Mouse (Mus musculus): Measurements from ENCODE around the gene Palm2. TPM values are rescaled to one million over a fixed set of nuclear protein-coding genes. Genes with fewer than 3 reads are reported as not detected.

Palm2 gene
- polyA plus RNA-seq, 1 experiment: not detected

- TF ChIP-seq POLR2A (IDR thresholded peaks at IDR 0.05; ENCODE audit: insufficient read depth, low read depth, low read length): no peak
- TF ChIP-seq CTCF (IDR thresholded peaks at IDR 0.05; ENCODE audit: insufficient read depth, low read depth, low read length): no peak
- WGBS: 63% methylated on average over 6 of the region's 6 CpGs
- no peak overlapping the region for H3K4me3 ChIP-seq (ENCODE audit: insufficient read depth, low read depth, low read length)
These were observed 135.7 kb downstream of the Palm2 start for GRCm38 (mm10) chr4:57569711-57570110.

GRCm38 (mm10) chr4:57570229-57570628 is 136.2 kb downstream of the Palm2 start:
- H3K4me3 ChIP-seq (ENCODE audit: insufficient read depth, low read depth, low read length): no peak overlapping the region
- peaks cover 18% of the 10 kb centered on the region for H3K4me1 ChIP-seq (ENCODE audit: control insufficient read depth, insufficient read depth, low read length)
- no peak for TF ChIP-seq POLR2A (IDR thresholded peaks at IDR 0.05; ENCODE audit: insufficient read depth, low read depth, low read length)
- TF ChIP-seq CTCF (IDR thresholded peaks at IDR 0.05; ENCODE audit: insufficient read depth, low read depth, low read length): no peak
- WGBS: 73% methylated on average over 3 of the region's 3 CpGs
- no peak overlapping the region for H3K27ac ChIP-seq (ENCODE audit: insufficient read depth, low read depth, low read length)

More at GRCm38 (mm10) chr4:57569711-57570110, 135.7 kb downstream of the Palm2 start:
- Histone ChIP-seq H3K4me1 (ENCODE audit: control insufficient read depth, insufficient read depth, low read length) (peaks cover 15% of the 10 kb centered on the region), H3K27ac (ENCODE audit: insufficient read depth, low read depth, low read length) (no peak overlapping the region)

DNA sequence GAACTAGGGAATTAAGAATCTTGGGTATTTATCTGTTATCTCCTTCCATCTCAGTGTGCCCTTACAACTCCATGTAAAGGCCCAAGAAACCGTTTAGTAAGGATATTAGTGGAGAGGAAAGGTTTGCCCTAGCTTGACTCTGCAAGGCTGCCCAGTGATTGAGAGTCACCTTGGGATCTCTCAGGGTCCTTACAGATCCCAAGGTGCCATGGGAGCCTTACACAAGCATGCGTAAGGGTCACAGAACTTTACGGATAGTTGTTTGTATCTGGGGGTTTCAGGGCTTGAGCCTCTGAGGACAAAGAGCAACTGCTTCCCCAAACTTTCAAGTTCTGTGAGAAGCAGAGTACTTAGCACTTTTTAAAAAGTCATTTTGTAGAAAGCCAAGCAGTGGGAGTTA is 140.1 kb downstream of the Palm2 start:
- WGBS: 96% methylated on average over 3 of the region's 3 CpGs
- H3K27ac ChIP-seq (ENCODE audit: insufficient read depth, low read depth, low read length): no peak overlapping the region
- peaks cover 24% of the 10 kb centered on the region for H3K4me1 ChIP-seq (ENCODE audit: control insufficient read depth, insufficient read depth, low read length)
- H3K4me3 ChIP-seq (ENCODE audit: insufficient read depth, low read depth, low read length): no peak overlapping the region
- TF ChIP-seq CTCF (IDR thresholded peaks at IDR 0.05; ENCODE audit: insufficient read depth, low read depth, low read length) (no peak), POLR2A (IDR thresholded peaks at IDR 0.05; ENCODE audit: insufficient read depth, low read depth, low read length) (no peak)

DNA sequence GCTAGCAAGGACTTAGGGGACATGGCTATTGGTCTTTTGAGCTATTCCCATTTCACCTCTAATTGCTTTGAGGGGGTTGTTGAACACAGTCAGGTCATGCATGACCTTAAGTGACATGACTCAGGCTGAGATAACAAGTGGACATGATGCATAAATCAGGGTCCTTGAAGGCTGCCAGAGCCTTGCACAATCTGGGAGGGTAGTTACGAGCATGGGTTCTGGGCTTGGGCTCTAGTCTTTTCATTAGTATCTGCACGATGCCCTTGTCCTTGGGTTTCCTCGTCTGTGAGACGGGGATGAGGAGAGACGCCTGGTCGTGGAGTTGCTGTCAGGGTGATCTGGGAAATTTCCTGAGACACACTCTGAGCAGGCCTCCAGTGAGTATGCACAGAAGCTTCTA is 140.6 kb downstream of the Palm2 start:
- H3K4me1 ChIP-seq (ENCODE audit: control insufficient read depth, insufficient read depth, low read length): peaks cover 21% of the 10 kb centered on the region
- H3K4me3 ChIP-seq (ENCODE audit: insufficient read depth, low read depth, low read length): no peak overlapping the region
- WGBS: 64% methylated on average over 6 of the region's 6 CpGs
- TF ChIP-seq POLR2A (IDR thresholded peaks at IDR 0.05; ENCODE audit: insufficient read depth, low read depth, low read length) (no peak), CTCF (IDR thresholded peaks at IDR 0.05; ENCODE audit: insufficient read depth, low read depth, low read length) (no peak)
- H3K27ac ChIP-seq (ENCODE audit: insufficient read depth, low read depth, low read length): no peak overlapping the region

DNA sequence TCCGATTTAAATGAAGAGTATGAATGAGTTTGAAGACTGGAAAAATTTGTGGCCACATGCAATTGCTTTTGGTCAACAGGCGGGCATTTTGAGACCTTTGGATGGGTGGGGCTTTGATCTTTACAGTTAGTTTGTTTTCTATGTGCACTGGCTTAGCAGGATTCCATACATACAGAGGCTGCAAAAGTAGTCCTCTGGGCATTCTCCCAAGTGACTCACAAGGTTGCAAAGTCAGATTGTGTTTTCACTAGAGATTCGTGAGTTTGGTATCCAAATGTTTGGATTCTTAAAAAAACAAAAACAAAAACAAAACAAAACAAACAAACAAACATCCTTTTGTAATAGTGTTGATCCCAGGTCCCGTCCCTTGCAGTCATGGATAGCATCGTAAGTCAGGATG is 141.6 kb downstream of the Palm2 start:
- H3K4me3 ChIP-seq (ENCODE audit: insufficient read depth, low read depth, low read length): no peak overlapping the region
- TF ChIP-seq CTCF (IDR thresholded peaks at IDR 0.05; ENCODE audit: insufficient read depth, low read depth, low read length): no peak
- TF ChIP-seq POLR2A (IDR thresholded peaks at IDR 0.05; ENCODE audit: insufficient read depth, low read depth, low read length): no peak
- peaks cover 16% of the 10 kb centered on the region for H3K4me1 ChIP-seq (ENCODE audit: control insufficient read depth, insufficient read depth, low read length)
- WGBS: 75% methylated on average over 5 of the region's 5 CpGs
- no peak overlapping the region for H3K27ac ChIP-seq (ENCODE audit: insufficient read depth, low read depth, low read length)

DNA sequence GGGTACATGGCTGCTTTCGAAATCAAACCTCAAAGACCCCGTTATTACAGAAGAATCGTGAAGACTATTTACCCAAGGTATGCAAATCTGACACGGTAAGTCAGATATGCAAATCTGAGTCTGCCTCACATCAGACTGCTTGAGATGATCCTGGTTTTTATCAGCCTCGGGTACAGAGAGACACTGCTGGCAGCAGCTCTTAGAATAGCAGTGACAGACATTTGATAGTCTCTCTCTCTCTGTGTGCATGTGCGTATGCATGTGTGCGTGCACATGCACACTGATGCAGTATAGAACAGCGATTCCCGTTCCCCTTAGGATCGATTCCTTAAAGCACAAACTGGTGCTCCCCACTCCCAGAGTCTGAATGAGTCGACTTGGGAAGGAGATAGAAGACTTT is 142.0 kb downstream of the Palm2 start:
- Histone ChIP-seq H3K4me1 (ENCODE audit: control insufficient read depth, insufficient read depth, low read length) (peaks cover 13% of the 10 kb centered on the region), H3K27ac (ENCODE audit: insufficient read depth, low read depth, low read length) (no peak overlapping the region), H3K4me3 (ENCODE audit: insufficient read depth, low read depth, low read length) (no peak overlapping the region)
- 69% methylated on average over 11 of the region's 11 CpGs for WGBS
- TF ChIP-seq CTCF (IDR thresholded peaks at IDR 0.05; ENCODE audit: insufficient read depth, low read depth, low read length) (no peak), POLR2A (IDR thresholded peaks at IDR 0.05; ENCODE audit: insufficient read depth, low read depth, low read length) (no peak)

DNA sequence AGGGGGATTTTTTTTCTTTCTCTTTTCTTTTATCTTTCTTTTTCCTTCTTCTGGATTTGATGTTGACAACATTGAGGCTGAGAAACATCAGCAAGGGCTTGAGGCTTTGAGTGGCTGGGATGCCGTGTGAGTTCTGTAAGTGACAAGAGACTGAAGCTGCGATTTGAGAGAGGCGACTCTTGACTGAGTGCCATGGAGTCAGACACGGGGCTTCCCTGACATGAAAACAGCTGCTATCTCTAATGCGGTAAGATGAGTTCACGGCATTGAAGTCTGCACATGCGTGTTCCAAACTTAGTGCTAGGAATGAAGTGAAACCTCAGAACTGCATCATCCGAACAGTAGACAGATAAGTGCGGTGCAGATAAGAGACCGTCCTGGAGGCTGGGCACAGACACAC is 145.6 kb downstream of the Palm2 start:
- H3K27ac ChIP-seq (ENCODE audit: insufficient read depth, low read depth, low read length): no peak overlapping the region
- H3K4me1 ChIP-seq (ENCODE audit: control insufficient read depth, insufficient read depth, low read length): peaks cover 12% of the 10 kb centered on the region
- H3K4me3 ChIP-seq (ENCODE audit: insufficient read depth, low read depth, low read length): no peak overlapping the region
- TF ChIP-seq POLR2A (IDR thresholded peaks at IDR 0.05; ENCODE audit: insufficient read depth, low read depth, low read length): no peak
- TF ChIP-seq CTCF (IDR thresholded peaks at IDR 0.05; ENCODE audit: insufficient read depth, low read depth, low read length): no peak
- 88% methylated on average over 10 of the region's 10 CpGs for WGBS

- TF ChIP-seq CTCF (IDR thresholded peaks at IDR 0.05; ENCODE audit: insufficient read depth, low read depth, low read length) (no peak), POLR2A (IDR thresholded peaks at IDR 0.05; ENCODE audit: insufficient read depth, low read depth, low read length) (no peak)
- no peak overlapping the region for H3K4me3 ChIP-seq (ENCODE audit: insufficient read depth, low read depth, low read length)
- 89% methylated on average over 6 of the region's 6 CpGs for WGBS
- no peak overlapping the region for H3K27ac ChIP-seq (ENCODE audit: insufficient read depth, low read depth, low read length)
- H3K4me1 ChIP-seq (ENCODE audit: control insufficient read depth, insufficient read depth, low read length): peaks cover 10% of the 10 kb centered on the region
These were observed 151.3 kb downstream of the Palm2 start for GRCm38 (mm10) chr4:57585281-57585800.

DNA sequence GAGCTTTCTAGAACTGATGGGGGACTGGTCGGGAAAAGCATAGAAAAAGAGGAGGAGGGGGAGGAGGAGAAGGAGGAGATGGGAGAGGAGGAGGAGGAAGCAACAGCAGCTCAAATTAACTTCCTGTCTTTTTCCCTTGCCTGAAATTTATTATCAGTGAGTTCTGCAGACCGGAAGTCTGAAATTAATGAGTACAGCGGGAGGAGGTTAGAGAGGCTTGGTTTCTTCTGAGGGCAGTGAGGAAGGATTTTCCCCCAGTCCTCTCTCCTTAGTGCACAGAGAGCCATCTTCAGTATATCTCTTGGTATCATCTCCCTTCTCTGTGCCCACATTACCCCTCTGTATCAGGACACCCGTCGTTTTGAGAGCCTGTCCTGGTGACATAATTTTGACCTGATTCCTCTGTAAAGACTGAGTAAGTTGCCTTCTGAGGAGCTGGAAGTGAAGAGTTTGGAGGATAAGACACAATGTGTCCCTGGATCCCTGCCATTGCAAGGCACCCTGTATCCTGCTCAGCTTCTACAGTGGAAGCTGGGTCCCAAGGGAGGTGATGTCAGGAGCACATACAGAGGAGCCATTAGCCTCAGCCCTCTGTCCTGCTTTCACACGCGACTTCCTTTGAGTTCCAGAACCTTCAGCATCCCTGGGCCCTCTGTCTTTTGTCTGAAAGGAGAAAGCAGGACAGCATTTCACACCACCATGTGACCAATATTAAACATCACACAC is 153.0 kb downstream of the Palm2 start:
- WGBS: 62% methylated on average over 7 of the region's 7 CpGs
- no peak for TF ChIP-seq POLR2A (IDR thresholded peaks at IDR 0.05; ENCODE audit: insufficient read depth, low read depth, low read length)
- no peak for TF ChIP-seq CTCF (IDR thresholded peaks at IDR 0.05; ENCODE audit: insufficient read depth, low read depth, low read length)

More for the DNA sequence above, 153.0 kb downstream of the Palm2 start:
- H3K4me3 ChIP-seq (ENCODE audit: insufficient read depth, low read depth, low read length): no peak overlapping the region
- H3K27ac ChIP-seq (ENCODE audit: insufficient read depth, low read depth, low read length): no peak overlapping the region
- H3K4me1 ChIP-seq (ENCODE audit: control insufficient read depth, insufficient read depth, low read length): peaks cover 10% of the 10 kb centered on the region

All from olfactory bulb, adult 2 months (tissue).